Mouse (Mus musculus) limb, embryonic 10.5 days (tissue): Measurements from ENCODE around the gene Gm5640. TPM values are rescaled to one million over a fixed set of nuclear protein-coding genes. Genes with fewer than 3 reads are reported as not detected.
"Not testable (repeated sequence)": the region's sequence is repeated elsewhere in the genome, so short reads cannot be mapped to it uniquely, and the experiment has no call there.

ENCODE experiments used
- DNase-seq: peaks from one replicate; pipeline ENCODE4 v3.0.0-alpha.2; 2017; ENCODE audit warnings: low spot score
- H3K27ac ChIP-seq: fragments of 300-500 bp; sonication (generic); 2 replicates; pipeline ENCODE4 v1.5.1; 2016; ENCODE audit warnings: mild to moderate bottlenecking
- H3K27me3 ChIP-seq: fragments of 300-500 bp; sonication (generic); 2 replicates; pipeline ENCODE4 v1.6.1; 2016; ENCODE audit warnings: low read depth, mild to moderate bottlenecking; ENCODE audit not compliant: poor library complexity, severe bottlenecking
- H3K36me3 ChIP-seq: fragments of 300-500 bp; sonication (generic); 2 replicates; pipeline ENCODE4 v1.6.1; 2016; ENCODE audit warnings: mild to moderate bottlenecking, moderate library complexity
- H3K4me1 ChIP-seq: fragments of 300-500 bp; sonication (generic); 2 replicates; pipeline ENCODE4 v1.6.1; 2016
- H3K4me3 ChIP-seq: fragments of 300-500 bp; sonication (generic); 2 replicates; pipeline ENCODE4 v1.5.1; 2016; ENCODE audit warnings: mild to moderate bottlenecking, moderate library complexity
- H3K9me3 ChIP-seq: fragments of 300-500 bp; sonication (generic); replicated peaks from 2 replicates; pipeline ENCODE4 v1.6.1; 2016; ENCODE audit warnings: mild to moderate bottlenecking
- WGBS: fragments of 180-500 bp; shearing (Covaris S2); methylation state at CpG from one replicate; pipeline ENCODE4 v1.1.7; 2016; 5-methylcytosine and 5-hydroxymethylcytosine counted together
- polyA plus RNA-seq: library from polyadenylated mRNA; unstranded; fragments of >200 nt; fragmentation: Nextera tagmentation; extraction: Ambion mirVana; gene quantifications from 2 replicates; pipeline ENCODE4 v1.2.1, GENCODE M21; 2016

Gene Gm5640
- not detected in 2 replicates for polyA plus RNA-seq

GRCm38 (mm10) chrX:74645466-74646323, at the start of gene Gm5640:
TSS of gene Gm5640 (minus strand) at chrX:74645635.
- H3K27me3 ChIP-seq, H3K9me3 ChIP-seq, H3K36me3 ChIP-seq, H3K4me1 ChIP-seq, DNase-seq, H3K27ac ChIP-seq, H3K4me3 ChIP-seq: not testable (repeated sequence)
- 67% methylated on average over 4 of the region's 5 CpGs for WGBS

GRCm38 (mm10) chrX:74646393-74646792, 958 bp upstream of the Gm5640 start:
- not testable (repeated sequence) for H3K9me3 ChIP-seq, H3K36me3 ChIP-seq, DNase-seq, H3K27ac ChIP-seq, H3K4me1 ChIP-seq, H3K4me3 ChIP-seq, H3K27me3 ChIP-seq
- no CpG with 5 or more reads among the region's 1 CpGs for WGBS

- H3K9me3 ChIP-seq, result no peaks in the 10 kb centered on the region
- DNase-seq, result no peak
- H3K27ac ChIP-seq, result no peak within 1 kb of the TSS
- H3K36me3 ChIP-seq, result no peaks in the 10 kb centered on the region
- no peak within 1 kb of the TSS for H3K4me3 ChIP-seq
- 93% methylated on average over 2 of the region's 2 CpGs for WGBS
- H3K4me1 ChIP-seq, result no peaks in the 10 kb centered on the region
- H3K27me3 ChIP-seq, result no peaks in the 10 kb centered on the region
Observed at GRCm38 (mm10) chrX:74592379-74592778, 53.1 kb downstream of the Gm5640 start, which contains the start of gene Olfr1325. TSS of gene Olfr1325 (plus strand) at chrX:74592679.

Other genes with a start within 250 kb of the Gm5640 start
- gene G6pdx, start 216.4 kb downstream of the Gm5640 start, polyA plus RNA-seq, result 53.8 and 54.9 TPM in 2 replicates
- not detected in 2 replicates for gene Gm6880, start 164.2 kb downstream of the Gm5640 start, polyA plus RNA-seq
- gene Olfr1326-ps1, start 70.7 kb downstream of the Gm5640 start, polyA plus RNA-seq, result not detected in 2 replicates
- not detected in 2 replicates for gene Olfr1325, start 53.0 kb downstream of the Gm5640 start, polyA plus RNA-seq
- gene Gm6890, start 95.3 kb upstream of the Gm5640 start, polyA plus RNA-seq, result not detected in 2 replicates
- gene Gm5936, start 191.6 kb upstream of the Gm5640 start, polyA plus RNA-seq, result not detected in 2 replicates